Mouse (Mus musculus) thymus, postnatal 0 days (tissue): ENCODE measurements at regions not wholly inside any gene's neighbourhood (a gene's known extent, or its start where the extent isn't known, plus 50 kb on each side); places are given as distances from the start of the nearest gene placed in this dataset.

Experiments used
- DNase-seq: peaks from one replicate; pipeline ENCODE4 v3.0.0-alpha.2; 2015; ENCODE audit warnings: low spot score

DNA sequence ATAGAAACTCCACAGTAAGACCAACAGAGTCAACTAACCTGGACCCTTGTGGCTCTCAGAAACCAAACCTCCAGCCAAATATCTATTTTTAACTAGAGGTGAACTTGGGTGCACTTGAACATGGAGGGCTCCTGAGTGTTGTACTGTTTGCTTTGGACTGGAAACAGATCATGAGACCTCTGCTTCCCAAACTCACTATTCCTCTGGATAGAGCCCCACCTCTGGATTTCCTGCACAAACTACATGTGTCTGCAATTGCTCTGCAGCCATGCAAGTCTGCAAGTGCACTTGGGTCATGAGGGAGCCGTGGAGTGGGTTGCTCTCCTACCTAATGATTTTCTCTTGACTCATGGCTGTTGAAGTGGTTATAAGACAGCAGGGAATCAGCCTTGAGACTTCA is 759.9 kb upstream of the Fam160b2 start:
- no peak for DNase-seq

DNA sequence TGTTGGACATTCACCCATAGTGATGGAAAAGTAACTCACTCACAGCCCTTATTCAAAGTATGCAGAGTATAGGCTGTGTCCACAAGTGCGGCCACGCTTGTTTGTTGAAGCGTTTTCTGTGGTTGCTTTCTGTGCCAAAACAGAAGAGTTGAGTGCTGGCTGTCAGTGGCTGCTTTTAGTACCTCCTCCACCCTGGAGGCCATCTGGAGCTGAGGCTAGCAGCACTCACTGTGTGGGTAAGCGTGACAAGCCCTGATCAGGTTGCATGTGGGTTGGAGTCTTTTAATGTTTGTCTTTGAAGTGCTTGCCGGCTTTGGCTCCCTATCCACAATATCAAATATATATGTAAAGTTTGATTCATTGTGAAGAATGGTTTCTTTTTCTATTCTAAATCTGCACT is 738.6 kb upstream of the Fam160b2 start:
- no peak for DNase-seq

DNA sequence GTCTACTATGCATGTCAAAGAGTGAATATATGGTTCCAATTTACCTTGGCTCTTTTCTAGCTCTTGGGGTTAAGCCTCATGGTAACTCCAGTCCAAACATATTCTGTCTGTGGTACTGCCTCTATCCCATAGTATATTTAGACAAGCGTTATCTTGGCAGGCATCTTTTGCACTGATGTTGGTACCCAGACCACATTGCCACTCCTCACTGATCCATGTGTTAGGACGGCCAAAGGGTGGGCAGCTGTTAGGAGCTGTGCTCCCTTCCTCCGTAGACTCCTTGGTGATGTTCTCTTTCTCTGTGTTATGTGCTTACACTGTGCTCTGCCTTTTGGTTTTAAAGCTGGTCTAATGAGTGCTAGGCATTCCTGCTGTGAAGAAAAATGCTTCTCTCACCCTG is 737.3 kb upstream of the Fam160b2 start:
- DNase-seq, result no peak

DNA sequence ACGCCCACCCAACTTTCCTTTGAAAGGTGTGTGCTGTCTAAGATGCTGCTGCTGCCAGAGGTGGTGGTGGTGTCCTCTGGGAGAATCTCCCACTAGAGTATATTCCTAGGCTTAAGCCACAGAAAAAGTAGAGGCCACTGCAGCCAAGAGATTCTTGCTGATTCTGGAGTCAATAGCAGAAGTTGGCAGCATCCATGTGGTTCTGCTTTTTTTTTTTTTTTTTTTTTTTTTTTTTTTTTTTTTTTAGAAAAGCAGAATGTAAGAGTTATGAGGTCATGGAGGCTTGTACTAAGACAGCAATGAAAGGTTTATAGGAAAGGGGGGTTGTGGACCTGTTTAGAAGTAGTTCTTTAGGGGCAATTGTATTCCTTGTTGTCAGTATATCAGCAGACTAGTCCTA is 734.4 kb upstream of the Fam160b2 start:
- no peak for DNase-seq

DNA sequence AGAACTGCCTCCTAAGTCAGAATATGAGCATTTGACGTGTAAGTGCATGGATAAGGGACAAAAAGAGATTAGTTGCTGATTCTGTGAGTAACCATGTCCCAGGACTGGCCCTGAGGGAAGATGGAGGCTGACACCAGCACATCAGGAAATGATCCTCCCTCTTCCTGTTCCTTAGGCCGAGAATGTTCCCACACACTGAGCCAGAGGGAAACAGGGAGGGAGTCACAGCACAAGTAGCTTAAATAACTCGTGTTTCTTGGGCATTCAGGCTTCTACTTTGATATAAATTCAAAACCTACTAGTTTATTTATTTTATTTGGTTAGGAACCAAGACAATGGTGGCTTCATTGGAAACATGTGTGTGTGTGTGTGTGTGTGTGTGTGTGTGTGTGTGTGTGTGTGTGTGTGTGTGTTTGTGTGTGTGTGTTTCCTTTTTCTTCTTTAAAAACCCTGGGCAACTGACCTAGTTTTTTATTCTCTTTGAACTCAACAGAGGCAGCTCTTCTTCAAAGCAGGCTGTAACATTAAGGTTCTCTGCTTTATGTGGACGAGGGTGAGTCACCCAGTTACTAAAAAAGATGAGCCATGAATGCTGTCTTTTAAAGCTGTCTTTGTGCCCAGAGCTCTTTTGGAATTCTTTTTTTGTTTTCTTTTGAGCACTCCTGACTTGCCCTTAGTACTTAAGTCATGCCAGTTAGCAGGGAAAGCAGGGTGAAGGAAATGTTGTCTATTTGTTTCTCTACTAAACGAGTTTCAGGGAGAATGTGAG is 730.4 kb upstream of the Fam160b2 start:
- no peak for DNase-seq

DNA sequence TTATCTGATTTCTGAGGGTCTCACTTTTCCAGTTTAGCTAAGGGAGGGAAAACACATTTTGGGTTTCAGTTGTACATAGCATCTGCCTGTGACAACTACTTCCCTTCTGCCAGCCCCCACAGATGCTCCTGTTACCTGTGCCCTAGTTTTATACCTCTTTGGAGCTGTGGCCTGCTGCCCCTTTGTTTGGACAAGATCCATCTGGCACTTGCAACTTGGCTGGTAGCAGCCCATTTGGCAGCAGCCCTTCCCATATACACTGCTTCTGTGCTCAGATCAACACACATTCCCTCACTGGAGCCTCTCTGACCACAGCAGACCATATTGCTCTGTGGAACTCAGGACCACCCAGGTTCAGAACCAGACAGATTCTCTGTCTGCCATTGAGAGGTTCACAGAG is 728.0 kb upstream of the Fam160b2 start:
- DNase-seq, result no peak

DNA sequence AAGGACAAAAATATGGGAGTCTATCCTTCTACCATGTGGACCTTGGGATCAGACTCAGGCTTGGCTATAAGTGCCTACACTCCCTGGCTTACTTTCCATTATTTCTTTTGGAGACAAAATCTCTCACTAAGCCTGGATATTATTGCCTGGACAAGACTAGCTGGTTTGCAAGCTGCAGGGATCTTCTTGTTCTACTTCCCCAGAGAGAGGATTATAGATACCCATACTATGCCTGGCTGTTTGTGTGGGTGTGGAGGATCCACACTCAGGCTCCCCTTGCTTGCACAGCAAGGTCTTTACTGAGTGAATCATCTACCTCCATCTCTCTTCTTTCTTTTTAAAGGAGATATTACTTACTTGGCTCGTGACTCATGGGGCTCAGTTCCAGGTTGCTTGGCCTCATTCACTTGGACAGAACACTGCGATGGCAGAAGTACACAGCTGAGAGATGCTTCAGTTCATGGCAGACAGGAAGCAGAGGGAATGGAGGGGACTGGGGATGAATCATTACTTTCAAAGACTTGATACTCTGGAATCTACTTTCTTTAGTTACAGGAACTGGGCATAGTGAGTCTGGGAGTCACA is 727.0 kb upstream of the Fam160b2 start:
- DNase-seq, result no peak

DNA sequence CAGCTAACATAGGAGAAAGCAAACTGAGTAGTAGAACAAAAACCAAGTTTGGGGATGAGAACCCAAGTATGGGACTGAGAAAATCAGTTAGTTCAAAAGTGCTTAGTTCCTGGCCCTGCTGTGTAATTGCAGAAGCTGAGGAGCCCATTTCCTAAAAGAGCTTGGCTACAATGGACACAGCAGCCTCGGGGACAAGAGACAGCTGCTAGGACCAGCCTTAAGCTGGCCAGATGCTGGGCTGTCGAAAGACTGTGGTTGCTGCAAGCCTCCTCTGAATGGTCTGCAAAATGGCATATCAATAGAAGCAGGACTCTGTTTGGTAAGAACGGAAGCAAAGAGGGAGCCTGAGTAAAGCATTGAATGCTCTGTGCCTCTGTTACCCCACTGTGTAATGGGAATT is 715.6 kb upstream of the Fam160b2 start:
- DNase-seq, result no peak

DNA sequence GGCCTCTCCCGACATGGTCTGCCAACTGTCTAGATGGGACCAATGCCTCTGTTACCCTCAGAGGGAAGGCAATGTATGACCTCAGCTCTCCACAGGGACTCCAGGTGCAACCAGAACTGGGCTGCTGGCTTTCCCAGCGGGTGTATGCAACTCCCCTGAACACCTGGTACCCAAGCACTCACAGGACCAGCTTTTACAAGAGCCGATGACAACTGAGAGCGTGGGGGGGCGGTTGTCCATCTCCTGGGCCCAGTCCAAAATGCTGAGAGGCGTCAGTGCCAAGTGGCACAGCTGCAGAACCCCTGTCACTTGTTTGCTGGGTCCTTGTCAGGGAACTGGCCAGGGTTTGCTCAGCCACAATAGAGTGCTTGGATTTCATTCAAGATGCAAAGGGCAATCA is 700.1 kb upstream of the Fam160b2 start:
- no peak for DNase-seq

DNA sequence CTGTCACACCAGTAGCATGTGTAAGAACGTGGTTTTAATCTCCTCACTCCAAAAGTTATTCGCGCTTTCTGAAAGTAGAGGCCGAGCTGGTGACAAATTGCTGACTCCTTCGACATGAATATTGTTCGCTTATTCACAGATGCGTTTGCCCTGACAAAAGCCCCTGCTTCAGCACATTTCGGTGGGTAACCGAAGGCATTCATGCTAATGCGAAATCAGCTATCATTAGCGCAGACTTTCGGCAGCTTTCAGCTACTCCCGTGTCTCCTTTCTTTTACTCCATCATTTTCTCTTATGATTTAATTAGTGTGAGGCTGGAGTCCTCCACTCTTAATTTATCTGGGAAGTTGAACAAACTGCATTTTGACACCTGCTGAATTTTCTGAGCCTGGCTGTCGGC is 681.9 kb upstream of the Fam160b2 start:
- no peak for DNase-seq

DNA sequence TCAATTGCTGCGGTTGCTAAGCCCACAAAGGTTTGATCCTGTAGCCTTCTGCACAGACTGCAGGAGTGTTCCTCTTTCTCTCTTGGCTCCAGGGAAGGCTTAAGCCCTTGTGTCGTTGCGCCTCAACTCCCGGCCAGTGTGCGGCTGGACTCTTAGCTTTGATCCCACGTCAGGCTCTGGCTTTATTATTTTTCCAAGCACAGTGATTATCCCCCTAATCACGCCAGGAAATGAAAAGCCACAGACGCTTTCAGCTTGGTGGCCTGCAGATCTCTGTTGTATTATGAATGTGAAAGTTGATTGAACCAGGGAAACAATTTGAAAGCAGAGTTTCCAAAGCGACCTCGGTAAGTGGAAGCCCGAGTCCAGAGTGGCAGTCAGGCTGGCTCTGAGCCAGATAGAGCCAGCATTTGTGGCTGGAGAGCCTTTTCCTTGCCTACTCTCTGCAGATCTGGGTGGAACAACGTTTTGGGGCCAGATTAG is 676.7 kb upstream of the Fam160b2 start:
- no peak for DNase-seq

DNA sequence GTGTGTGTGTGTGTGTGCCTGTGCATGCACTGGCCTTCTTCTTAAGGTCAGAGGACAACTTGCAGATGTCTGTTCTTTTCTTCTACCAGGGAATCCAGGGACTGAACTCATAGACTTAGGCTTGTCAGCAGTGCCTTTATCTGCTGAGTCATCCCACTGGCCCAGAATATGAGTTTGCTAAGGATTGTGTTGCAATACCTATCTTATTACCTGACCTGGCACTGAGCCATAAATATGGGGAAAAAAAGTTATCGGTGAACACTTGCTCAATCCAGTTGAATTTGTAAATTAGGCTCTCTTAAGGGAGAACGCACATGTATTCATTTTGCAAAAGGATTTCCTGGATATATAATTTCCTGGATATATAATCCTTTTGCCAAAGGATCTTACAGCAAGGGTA is 672.8 kb upstream of the Fam160b2 start:
- DNase-seq, result no peak

DNA sequence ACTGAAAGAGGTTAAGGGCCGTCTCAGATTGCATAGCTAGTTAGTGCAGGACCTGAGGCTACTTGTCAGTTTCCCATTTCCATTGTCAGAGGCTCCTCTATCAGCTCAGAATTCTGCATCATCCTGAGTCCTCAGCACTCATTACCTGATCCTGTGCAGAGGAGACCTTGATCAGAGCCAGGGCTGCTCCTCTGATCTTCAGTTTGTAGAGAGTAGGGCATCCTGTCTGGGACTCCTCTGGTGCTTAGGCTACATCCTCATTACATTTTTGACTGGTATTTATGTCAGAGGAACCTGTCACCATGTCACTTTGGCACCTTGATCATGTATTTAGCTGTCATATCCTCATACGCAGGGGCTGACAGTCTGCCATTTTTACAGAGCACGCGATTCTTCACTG is 658.0 kb upstream of the Fam160b2 start:
- DNase-seq, result no peak

DNA sequence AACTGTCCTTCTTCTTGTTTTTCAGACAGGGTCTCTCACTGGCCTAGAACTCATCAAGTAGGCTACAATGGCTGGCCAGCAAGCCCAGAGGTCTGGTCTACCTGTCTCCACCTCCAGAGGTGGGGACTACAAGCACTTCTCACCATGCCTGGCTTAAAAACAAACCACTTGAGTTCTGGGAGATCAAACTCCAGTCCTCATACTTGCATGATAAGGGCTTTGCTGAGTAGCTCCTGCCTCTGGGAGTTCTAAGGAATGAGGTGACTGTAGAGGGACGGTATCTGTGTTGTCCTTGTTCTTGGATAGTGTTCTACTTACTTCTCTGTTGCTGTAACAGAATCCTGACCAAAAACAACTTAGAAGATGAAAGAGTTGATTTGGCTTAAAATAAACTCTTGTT is 654.6 kb upstream of the Fam160b2 start:
- no peak for DNase-seq

DNA sequence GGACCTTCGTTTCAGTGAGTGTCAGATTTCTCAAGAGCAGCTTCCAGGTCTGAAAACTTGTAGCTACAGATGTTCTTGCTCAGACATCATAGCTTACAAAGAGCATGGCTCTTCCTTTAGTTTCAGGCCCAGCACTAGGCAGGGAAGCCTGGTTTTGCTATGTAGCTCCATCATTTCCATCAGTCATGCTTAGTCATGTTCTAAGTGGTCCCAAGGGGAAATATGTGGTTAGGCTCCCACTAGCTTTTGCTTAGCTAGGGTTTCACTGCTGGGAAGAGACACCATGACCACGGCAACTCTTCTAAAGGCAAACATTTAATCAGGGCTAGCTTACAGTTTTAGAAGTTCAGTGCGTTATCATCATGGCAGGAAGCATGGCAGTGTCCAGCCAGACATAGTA is 652.5 kb upstream of the Fam160b2 start:
- DNase-seq, result no peak

DNA sequence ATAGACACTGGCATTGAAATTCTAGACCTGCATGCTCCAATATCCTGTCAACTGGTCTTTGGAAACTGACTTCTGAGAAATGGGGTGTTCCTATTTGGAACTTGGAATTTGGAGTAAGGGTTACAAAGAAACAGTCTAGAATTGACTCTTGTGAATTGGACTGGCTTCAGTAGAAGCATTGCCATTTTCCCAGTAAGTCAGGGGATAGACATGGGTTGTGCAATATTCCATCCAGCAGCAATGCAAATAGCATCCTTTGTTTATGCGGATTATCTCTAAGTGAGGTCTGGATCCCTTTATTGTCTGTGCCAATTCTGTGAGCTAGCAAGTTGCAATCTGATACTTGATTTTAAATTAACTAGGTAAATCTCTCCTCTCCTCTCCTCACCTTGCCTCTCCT is 651.5 kb upstream of the Fam160b2 start:
- DNase-seq, result no peak

DNA sequence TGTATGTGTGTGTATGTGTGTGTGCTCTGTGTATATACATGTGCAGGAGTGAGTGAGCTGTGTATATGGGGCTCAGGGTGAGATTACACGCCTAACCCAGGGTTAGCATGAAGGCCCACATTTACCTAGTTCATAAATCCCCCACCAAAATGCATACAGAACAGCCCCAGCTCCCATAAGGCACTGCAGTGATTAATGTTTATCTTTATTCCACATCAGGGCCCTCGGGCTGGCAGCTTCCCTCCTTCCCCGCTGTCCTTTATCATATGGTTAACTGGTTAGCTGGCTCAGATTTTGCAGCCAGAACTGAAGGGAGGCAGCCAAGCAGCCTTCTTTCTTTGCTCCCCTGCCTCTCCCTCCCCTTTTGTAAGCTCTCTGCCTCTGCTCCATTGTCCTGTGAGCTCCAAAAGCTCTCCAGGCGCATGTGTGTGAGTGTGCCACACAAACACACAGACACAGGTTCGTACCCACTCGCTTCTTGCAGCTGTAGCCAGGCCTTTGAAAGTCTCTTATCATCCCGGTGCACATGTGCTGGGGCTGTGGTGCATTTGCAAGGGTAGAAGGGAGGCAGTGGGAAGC is 649.8 kb upstream of the Fam160b2 start:
- no peak for DNase-seq

DNA sequence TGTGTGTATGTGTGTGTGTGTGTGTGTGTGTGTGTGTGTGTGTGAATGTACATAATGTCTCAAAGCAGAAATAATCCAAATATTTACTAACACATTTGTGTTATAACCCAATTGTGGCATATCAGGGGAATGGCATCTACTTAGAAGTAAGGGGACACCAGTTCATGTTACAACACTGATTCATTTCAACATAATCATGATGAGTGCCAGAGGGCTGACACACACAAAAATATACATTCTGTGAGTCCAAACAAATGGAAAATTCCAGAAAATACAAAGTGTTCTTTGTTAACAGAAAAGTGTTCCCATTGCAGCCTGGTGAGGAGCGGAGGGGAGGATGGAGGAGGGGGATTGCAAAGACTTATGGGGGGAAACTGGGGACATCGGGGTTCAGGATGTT is 648.9 kb upstream of the Fam160b2 start:
- DNase-seq, result no peak

DNA sequence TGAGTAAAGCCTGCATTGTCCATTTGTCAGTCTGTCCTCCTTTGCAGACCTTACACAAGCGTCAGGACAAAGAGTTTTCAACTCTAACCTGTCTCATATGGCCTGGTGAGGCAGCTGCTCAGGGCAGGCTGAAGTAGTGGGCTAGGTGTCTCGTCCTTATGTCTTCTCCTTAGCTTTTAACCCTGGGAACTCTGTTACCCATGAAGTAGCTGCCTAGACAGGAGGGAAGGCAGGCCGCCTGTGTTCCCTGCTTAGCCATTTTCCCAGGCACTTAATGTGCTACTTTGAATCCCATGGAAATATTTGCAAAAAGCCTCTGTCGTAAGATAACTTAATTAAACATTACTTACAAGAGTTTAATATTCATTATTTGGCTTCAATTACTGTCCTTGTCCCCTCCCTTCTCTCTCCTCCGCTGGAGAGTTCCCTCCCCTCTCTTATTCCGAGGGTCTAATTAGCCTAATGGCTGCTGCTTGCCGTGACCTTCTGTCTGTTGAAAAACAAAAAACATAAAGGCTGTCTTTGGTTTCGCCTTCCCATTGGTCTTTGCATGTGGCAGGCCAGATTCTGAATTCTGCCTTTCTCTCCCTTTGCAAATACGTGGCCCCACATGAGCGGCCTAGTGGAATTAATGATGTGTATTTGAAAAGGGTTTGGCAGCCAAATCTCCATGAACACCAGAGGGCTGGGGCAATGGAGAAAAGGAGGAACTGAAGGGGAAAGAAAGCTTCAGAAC is 642.2 kb upstream of the Fam160b2 start:
- DNase-seq, result no peak

DNA sequence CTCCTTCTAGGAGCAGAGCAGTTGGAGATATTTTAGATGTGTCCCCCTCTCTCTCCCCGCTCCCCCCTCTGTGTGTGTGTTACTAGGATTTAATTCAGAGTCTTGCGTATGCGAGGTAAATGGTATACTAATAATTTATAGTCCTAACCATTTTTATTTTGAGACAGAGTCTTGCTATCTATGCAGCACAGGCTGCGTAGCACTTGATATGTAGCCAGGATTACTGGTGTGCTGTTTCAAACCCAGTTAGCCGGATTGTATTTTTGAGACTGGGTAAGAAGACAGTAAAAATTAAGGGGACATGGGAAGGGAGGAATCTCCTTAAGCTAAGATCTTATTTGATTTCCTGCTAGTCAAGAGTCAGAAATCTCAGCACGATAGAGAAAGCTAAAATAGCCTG is 636.6 kb upstream of the Fam160b2 start:
- no peak for DNase-seq

DNA sequence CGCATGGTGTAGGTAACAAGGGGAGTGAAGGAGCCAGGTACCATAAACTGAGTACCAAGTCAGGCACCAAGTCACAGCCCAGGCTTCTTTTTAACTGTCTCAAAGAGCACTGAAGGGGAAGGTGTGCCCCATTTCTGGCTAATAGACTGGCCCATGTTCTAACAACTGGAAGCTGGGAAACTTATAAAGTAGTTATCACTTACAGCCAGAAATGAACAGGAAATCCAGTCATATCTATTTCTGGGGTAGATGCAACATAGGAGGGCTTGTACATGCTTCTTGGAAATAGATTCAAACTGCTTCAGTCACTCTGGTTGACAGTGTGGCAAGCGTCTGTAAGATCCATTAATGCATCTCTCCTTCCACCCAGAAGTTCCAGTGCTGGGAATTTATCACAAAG is 635.3 kb upstream of the Fam160b2 start:
- no peak for DNase-seq

DNA sequence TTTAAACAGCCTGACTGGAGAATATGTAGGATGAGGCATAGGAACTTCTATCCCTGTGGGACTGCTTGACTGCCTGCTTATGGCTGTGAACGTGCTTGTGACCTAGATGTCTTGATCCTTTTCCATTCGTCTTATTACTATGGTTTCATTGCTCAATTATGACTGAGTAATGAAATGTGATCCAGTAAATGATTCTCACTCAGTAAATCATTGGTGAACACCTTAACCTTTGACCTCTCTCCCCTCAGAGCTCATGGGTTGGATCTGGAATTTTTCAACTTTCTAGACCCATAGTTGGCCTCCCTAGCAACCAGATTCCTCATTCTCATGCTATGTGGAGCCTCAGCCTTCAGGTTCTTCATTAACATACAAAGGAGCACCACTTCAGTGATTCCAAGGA is 634.6 kb upstream of the Fam160b2 start:
- DNase-seq, result no peak
